Mouse (Mus musculus) heart, adult 9 months (tissue): ENCODE results near the gene Elovl4.

Experiments
- DNase-seq, 2 experiments: peaks; one replicate each; pipeline ENCODE4 v3.0.0; 2022; ENCODE audit warnings: low spot score in 2 of 2

Gene Elovl4

DNA sequence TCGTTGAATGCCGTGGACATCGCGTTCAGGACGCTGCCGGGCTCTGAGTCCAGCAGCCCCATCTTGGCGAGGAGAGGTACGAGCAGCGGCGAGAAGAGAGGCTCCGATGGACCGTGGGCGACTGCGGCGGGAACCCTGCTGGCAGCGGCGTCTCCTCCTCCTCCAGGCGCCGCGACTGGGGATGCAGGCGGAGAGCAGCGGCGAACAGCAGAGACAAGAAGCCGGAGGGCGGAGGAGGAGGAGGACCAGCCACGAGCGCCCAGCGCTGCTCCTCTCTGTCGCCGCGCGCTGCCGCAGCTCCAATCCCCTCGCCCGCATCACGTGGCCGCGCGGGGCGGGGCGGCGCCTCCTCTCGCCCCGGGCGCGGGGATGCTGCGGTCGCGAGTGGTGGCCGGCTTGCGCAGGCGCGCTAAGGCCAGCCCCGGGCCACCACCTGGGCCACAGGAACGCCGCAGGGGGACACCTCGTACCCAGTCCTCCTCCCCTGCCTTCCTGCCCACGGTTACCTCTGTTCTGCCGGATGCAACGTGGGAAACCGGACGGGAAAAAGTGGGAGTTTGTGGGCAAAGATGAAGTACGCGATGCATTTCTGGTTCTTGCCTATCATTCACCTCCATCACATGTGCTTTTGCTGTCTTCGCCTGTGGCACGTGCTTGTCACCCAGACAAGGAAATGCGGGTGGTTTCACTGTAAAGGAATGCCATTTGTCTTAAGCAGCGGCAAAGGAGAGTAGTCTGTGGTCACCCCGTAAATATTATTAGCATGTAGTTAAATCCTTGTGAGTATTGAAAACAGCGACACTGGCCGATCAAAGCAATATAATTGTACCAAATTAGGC lies at the start of gene Elovl4:
Elovl4 (minus strand) TSS at position 301 of the 839 bp plus-strand sequence.
- DNase-seq: peak; percentile 28 to 29

DNA sequence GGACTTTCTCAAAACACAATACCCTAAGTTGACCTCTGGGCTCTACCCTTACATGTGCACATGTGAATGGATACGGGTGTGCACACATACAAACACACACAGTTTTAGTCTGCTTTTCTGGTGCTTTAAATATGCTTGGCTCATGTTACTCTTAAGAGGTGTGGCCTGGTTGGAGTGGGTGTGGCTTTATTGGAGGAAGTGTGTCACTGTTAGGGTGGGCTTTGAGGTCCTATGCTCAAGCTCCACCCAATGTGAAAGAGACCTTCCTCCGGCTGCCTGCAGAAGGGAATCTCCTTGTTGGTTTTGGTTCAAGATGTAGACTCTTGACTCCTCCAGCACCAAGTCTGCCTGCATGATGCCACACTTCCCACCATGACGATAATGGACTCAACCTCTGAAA lies 46.4 kb upstream of the Elovl4 start:
- no peak for DNase-seq

DNA sequence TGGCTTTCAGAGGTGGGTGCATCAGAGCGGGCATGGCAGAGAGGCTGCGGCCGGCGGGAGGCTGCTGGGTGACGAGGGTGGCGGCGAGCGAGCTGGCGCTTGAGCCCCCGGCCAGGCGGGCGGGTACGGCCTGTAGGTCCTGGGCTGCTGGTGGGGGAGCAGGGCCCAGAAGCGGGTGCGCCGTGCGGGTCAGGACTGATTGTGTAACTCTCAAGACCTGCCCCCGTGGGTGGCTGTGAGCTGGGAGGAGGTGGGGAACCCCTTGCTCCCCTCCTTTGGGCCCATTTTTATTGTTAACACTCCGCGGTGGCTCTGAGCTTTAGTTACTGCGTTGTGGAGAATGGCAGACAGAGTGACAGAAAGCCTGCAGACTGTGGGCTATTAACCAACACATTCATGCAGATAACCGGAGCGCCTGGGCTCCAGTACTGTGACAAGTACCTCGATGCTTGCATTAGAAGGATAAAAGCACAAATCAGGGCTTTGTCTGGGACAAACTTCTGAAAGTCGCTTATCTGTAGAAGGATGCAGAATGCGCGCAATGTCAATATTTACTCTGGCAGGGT lies 28.8 kb upstream of the Elovl4 start:
- no peak for DNase-seq

DNA sequence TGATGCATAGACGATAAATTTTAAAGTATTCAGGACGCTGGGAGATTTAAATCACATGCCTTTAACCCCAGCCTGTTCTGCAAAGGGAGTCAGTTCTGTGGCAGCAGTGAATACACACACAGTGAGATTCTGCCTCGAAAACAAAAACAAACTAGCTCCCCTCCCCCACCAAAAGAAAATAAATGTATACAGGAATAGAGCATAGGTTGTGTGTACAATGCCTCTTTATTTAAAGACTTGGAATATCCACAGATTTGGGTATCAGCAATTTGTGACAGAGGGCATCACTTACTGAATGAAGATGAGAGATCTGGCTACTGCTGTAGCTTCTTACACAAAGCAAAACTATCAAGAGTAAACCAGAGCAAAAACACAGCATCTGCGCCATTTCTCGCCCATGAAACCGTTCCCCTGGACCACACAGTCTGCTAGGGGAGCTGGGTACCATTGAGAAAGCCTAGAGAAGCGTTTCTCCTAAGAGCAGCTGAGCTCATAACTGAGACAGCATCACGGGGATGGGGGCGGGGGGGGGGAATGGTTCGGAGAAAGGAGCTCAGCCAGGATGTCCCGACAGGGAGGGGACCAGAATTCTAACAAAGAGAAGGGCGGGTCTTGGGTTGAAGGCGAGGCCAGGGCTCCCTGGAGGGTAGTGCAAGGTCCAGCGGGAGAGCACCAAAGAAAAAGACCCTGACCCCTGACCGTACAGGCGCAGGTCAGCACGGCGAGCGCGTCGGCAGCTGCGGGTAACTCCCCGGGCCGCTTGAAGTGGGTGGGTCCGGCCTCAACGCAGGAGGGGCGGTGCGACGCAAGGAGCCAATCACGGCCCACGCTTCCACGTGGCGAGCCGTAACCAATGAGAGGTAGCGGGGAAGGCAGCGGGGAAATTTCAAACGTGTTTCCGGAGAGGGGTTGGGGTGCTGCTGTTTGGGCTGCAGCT lies 28.0 kb upstream of the Elovl4 start, which contains the start of gene Ttk:
Ttk (plus strand) TSS at position 879 of the 937 bp plus-strand sequence.
- DNase-seq: peak; percentile 89 to 93

DNA sequence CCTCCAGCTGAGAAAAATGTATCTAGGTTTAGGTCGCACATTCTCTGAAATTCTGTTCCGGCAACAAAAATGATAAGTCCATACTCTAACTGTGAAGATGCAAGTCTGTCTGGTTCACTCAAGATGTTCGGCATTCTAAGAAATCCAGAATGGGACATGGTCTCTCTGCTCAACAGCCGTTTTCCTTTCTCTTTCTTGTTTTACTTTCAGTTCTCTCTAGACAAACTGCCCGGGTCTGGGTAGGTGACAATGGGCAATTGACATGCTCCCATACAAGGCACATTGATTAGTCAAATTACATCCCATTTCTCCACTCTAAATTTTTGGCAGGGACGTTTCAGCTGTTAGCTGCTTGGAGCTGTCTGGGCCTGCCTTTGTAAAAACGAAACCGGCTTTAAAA lies 25.1 kb upstream of the Elovl4 start:
- DNase-seq: no peak

DNA sequence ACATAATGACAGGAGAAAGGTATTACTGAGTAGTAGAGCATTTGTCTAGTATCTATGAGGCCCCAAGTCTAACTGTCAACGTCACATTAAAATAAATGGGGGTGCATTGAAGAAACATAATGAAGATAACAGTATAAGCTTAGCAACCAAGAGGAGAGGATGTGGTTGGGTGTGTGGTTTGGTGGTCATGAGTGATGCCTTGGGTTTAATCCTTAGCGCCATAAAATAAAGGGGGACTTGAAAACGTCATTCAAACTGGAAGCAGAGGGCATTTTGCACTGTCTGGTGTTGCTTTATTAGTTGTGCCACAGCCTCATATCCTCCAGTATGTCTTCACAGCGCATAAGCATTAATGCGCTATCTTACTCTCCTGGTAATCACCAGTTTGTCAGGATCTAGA lies 23.8 kb upstream of the Elovl4 start:
- DNase-seq: no peak

DNA sequence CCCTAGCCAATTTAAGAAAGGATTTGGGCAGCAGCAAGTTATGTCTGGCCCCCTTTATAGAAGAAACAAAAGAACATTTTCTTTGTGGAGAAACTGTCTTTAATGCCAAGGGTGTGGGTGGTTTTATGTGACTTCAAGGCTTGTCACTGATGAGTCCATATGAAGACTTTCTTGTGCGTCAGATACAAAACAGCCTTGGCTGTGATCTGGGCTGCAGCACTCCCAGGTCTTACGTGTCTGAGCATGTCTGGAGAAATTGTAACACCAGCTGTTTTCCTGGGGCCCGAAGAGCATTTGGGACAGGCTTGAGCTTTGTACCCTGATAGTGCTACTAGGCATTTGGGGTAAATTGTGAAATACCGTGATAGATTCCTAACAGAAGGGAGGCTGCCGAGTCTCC lies 16.8 kb upstream of the Elovl4 start:
- DNase-seq: no peak

DNA sequence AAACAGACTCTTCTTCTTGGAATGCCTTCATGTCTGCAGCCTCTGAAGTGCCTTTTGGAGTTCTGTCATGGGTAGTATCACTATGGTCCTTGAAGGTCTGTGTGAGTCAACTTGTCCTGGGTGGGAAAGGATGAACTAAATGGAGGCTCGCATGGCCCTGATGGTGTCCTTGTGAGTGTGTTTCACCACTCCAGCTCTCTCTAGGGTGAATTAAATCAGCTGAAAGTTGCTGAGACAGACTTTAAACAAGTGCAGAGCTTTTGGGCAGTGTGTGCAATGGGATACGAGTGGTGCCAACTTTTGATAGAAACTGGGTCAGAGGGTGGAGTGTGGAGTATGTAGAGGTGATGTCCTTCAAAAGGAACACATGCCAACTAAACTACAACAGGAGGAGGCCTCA lies 14.9 kb upstream of the Elovl4 start:
- no peak for DNase-seq

DNA sequence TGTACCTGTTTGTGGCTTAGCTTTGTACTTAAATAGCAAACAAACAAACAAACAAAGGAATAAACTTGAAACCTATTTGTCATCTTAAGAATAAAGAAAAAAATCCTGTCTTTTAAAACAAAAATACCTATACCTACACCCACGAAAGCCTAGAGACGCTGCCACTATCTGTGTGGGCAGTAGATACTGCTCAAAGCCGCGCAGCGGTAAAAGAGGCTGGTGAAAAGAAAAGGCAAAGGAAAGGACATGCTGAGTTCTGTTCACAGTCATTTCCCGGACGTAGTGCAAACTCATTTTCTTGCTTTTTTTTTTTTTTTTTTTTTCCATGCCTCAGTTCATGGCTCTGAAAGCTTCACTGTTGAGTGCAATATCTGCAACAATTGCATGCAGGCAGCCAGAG lies 13.1 kb upstream of the Elovl4 start:
- no peak for DNase-seq

DNA sequence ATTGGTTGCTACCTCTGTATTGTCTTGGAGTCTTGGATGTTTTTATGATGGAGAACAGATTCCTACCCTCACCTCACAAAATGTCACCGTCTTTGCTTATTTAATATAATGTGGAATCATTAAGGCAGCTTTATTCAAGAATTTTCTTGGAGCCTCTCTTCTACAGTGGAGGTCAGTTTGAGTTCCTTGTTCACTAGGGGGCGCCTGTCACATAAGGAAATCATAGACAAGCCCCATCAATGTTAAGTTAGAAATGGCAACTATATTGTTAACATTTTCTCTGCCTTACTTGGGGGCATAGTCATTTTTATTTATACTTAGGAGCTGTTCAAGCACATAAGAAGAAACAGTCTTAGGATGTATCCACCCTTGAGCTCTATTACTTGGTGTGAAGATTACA lies 1.5 kb upstream of the Elovl4 start:
- DNase-seq: peak in 1 of 2 experiments; percentile 10

DNA sequence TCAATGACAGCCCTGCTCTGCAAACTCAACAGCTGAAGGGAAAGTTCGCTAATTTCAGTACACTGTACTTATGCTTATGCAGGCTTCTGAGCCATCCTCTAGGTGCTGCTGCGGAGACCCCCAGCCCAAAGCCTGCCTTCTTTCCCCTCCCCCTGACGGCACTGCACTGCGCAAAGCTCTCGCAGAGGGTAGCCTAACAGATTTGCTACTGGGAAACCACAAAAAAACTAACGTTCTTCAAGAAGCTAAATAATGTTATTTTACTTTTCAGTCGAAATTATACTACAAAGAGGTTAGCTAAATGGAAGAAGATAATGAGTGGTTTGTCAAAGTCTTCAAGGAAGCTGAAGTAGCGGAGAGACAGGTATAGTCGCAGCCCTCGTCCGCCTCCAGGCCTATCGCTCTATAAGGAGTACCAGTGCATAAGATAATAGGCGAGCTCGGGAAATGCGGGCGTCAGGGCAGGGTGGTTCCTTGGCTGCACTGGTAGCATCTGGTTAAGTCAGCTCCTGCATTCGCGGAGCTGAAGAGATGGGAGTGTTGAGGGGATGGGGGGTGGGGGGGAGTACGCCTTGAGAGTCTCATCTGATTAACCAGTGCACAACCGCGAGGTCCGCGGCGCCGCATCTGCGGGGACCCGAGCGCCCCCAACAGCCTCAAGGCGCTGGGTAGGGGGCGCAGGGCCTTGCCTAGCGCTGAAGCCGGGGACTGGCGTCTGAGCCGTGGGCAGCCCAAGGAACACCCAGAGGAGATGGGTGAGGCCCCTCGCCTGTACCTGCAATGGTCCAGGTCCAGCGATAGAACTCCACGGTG lies 707 bp downstream of the Elovl4 start:
- no peak for DNase-seq

DNA sequence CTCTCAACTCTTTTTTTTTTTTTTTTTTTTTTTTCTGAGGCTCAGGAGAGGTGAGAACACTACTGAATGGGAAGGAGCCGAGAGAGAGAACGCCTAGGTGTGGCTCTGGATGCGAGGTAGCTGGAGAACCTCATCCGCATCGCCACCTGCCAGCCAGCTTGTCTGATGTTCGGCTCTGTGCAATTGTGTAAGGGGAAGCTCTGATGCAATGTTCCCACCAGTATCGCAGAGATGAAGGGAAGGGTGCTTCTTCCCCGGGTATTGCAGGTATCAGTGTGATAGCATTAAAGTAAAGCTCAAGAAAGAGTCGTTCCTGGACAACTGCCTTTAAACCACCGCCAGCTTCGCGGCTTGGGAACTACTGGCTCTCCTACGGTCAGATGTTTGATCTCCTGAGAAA lies 1.7 kb downstream of the Elovl4 start:
- no peak for DNase-seq

DNA sequence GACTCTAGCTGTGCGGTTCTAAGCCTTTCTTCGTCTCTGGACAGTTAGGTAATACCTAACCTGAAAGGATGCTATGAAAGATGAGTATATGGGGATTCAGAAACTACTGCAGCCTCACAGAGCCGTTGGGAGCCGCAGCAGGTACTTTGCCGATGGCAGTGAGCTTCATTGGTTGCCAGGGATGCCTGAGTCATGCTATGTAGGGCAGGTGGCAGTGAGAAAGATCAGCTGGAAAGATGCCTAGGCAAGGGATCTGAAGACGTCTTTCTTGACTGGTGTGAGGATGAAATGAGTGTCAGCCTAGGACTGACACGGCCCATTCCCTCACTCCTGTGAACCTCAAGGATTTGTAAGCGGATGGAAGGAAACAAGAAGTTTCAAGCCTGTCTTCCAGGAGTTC lies 8.2 kb downstream of the Elovl4 start:
- no peak for DNase-seq

DNA sequence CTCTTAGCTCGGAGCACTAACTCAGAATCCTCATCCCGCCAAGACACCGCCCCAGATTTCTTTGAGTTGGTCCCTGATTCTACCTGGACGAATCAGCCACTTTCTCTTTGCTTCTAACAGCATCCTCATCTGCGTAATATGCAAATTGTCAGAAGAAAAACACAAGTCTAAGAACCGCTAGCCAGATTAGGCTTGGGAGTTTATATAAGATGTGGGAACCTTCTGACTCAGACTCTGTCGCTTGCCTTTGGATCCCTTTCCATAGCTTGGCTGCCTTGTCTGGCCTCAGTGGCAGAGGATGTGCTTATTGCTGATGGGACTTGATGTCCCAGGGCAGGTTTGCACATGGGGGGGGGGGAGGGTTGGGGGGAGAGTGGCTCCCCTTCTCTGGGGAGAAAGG lies 9.2 kb downstream of the Elovl4 start:
- DNase-seq: no peak

DNA sequence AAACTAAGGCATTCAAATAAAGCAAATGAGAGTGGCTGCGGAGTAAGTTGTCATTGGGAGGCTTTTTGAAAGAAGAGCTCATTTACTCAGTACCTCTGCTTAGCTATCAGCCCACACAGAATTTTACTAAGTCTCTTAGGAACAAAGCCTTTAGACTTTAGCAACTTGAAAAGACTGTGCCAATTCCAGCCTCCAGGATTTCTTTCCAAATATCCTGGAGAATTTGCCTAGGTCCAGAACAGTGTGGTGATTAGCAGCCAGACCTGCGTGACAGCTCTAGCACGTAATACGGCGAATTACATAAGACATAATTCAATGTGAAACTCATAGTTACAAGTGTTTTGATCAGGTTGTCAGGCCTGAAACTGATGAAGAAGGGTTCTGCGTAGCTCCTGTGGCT lies 16.8 kb downstream of the Elovl4 start:
- no peak for DNase-seq

DNA sequence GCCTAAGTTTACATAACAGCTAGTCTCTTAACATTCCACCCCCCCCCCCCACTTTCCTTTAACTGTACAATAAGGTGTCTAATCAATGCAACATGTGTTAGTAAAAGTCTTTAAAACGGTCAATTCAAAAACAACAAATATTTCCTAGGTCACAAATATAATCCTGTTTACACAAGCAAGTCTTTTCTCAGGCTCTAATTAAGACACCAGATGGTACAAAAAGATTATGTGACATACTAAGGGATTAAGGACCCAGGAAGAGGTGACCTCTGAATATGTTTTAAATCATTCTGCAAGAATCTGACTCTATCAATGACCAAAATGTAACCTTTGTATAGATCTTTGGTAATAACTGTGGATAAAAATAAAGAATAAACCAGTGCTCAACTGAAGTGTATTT lies 20.6 kb downstream of the Elovl4 start:
- DNase-seq: no peak

DNA sequence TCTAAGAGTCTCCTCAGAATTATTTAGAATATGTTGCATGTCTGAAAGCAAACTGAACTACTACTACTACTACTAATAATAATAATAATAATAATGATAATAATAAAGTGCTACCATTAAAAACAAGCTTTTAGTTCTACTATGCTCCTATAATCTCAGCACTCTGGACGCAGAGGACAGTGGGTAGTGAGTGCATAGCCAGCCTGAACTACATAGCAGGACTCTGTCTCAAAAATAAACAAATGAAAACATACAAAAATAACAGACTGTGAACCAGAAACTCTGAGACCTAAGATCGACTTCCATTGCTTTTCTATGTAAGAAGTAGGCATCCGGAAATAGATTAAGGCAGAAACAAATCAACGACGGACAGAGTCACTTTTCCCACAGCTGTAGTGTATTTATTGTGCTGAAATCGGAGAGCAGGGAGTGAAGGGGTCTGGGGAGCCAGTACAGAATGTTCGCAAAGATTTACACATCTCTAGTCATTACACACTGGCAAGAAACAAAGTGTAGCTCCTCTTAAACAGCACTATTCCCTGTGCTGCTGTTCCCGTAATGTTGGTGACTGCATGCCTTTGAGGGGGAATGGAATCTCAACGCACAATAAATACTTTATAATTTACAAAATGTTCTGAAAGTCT lies 27.6 kb downstream of the Elovl4 start:
- DNase-seq: no peak

DNA sequence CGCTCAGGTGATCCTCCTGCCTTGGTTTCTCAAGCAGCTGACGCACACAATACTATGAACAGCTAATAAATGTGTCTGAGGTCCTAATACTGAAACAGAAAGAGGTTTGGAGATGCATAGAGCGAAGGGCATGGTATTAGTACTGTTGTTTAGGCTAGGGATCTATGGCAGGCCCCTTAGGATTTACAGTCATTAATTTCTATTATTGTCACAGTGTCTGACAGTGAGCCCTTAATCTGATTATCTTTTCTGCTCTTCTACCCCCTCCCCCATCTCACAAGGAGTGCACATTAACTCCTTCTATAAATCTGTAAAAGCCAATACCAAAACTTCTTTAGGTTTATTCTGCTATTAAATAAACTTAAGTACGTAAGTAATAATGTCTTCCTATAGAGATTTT lies 44.8 kb downstream of the Elovl4 start:
- DNase-seq: no peak

DNA sequence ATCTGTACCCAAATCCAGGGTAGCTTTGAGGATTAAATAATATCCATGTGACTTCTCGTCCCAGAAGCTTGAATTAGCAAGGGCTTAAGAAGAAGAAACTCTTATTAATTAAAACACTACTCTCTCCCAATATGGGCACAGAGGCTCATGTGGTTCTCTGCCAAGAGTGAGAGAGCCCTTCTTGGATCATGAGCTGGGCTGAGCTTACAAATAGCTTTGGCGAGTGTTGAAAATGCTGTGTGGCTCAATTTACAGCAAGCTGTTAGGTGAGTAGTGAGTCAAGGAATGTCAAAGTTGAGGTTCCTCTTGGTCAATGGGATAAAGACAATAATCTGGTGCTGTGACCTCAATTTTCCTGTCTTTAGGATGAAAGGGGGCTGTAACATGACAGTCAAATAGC lies 74.2 kb downstream of the Elovl4 start:
- DNase-seq: no peak

DNA sequence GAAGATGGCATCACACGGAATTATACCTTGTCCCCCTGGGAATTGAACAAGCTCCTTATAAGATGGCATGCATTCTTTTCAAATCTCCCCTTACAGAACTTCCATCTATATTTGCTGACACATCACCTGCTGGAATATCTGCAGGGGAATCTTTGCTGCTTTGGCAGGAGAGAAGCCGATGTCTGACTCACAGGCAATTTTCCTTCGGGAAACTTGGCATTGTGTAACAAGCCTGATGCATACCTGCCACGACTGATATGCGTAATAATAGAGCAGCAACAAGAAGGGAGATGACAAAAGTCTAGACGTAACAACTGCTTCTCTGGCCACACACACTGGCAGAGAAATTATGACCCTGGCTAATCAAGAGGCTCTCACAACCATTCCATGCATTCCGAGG lies 75.2 kb downstream of the Elovl4 start:
- no peak for DNase-seq
